Mouse (Mus musculus) small intestine, adult 2 months (tissue): ENCODE results near the gene Crygc. TPM values are rescaled to one million over a fixed set of nuclear protein-coding genes. Genes with fewer than 3 reads are reported as not detected.
A peak's percentile ranks its signal among the peaks of the same experiment; 100 is the strongest.

Experiments
- H3K27ac ChIP-seq: fragments of 200-500 bp; 2 replicates; pipeline ENCODE4 v1.5.1; 2012; ENCODE audit warnings: low read depth, low read length, control low read depth, inconsistent platforms; ENCODE audit not compliant: insufficient read depth
- H3K27me3 ChIP-seq: fragments of 200-500 bp; 2 replicates; pipeline ENCODE4 v1.6.1; 2012; ENCODE audit warnings: mild to moderate bottlenecking, moderate library complexity, low read length, inconsistent platforms; ENCODE audit not compliant: control insufficient read depth, insufficient read depth
- H3K36me3 ChIP-seq: fragments of 200-500 bp; 2 replicates; pipeline ENCODE4 v1.6.1; 2012; ENCODE audit warnings: mild to moderate bottlenecking, low read length, control low read depth, inconsistent platforms; ENCODE audit not compliant: control insufficient read depth, insufficient read depth
- H3K4me1 ChIP-seq: fragments of 200-500 bp; 2 replicates; pipeline ENCODE4 v1.6.1; 2012; ENCODE audit warnings: low read length, inconsistent platforms, mixed read lengths; ENCODE audit not compliant: control insufficient read depth, insufficient read depth, insufficient read length
- H3K4me3 ChIP-seq: fragments of 200-500 bp; 2 replicates; pipeline ENCODE4 v1.5.1; 2012; ENCODE audit warnings: low read depth, mild to moderate bottlenecking, control low read depth, inconsistent platforms, low read length, moderate library complexity
- CTCF ChIP-seq: fragments of 200-500 bp; IDR thresholded peaks from 2 replicates; pipeline ENCODE4 v1.5.1; 2012; ENCODE audit warnings: low read depth, mild to moderate bottlenecking, control low read depth, inconsistent platforms, low read length, moderate library complexity, mixed read lengths; ENCODE audit not compliant: insufficient replicate concordance, insufficient read length; ENCODE audit errors: extremely low read depth
- POLR2A ChIP-seq: fragments of 200-500 bp; IDR thresholded peaks from 2 replicates; pipeline ENCODE4 v1.6.1; 2012; ENCODE audit warnings: low read depth, mild to moderate bottlenecking, control low read depth, inconsistent platforms, low read length, moderate library complexity
- WGBS: fragments of 180-500 bp; shearing (Covaris S2); methylation state at CpG from one replicate; pipeline ENCODE4 v1.1.7; 2018; 5-methylcytosine and 5-hydroxymethylcytosine counted together
- polyA plus RNA-seq: library from polyadenylated mRNA; depleted of rRNA; stranded (reverse); fragments of >200 nt; gene quantifications from 2 replicates; pipeline ENCODE4 v1.2.3, GENCODE M21; 2012; rRNA removed

Crygc gene
- polyA plus RNA-seq = not detected in 2 replicates

- H3K36me3 ChIP-seq = no peaks in the 10 kb centered on the region
- H3K4me1 ChIP-seq = 0 out of 2 replicates have a peak, but pooled peaks cover 1% of the 10 kb centered on the region
- H3K27ac ChIP-seq = no peak within 1 kb of the TSS
- WGBS = 70% methylated on average over 6 of the region's 6 CpGs
- no peaks in the 10 kb centered on the region for H3K27me3 ChIP-seq
- no peak for TF ChIP-seq CTCF
- TF ChIP-seq POLR2A = no peak
- no peak within 1 kb of the TSS for H3K4me3 ChIP-seq
These were observed at the start of gene Crygc for GRCm38 (mm10) chr1:65073589-65073988. Gene Crygc, minus strand, starts transcription at chr1:65073689.

GRCm38 (mm10) chr1:65122574-65123372 lies 49.3 kb upstream of the Crygc start, which contains the start of gene D630023F18Rik:
Gene D630023F18Rik, minus strand, starts transcription at chr1:65123214.
- Histone ChIP-seq H3K4me3 (peak within 1 kb of the TSS; percentile 12; the same call in 1 of the 2 replicates), H3K27me3 (no peaks in the 10 kb centered on the region), H3K27ac (0 out of 2 replicates have a peak within 1 kb of the TSS, but pooled peaks have one; percentile 22), H3K36me3 (no peaks in the 10 kb centered on the region), H3K4me1 (peaks cover 19% of the 10 kb centered on the region; the same call in 1 of the 2 replicates)
- 17% methylated on average over 9 of the region's 9 CpGs for WGBS
- TF ChIP-seq POLR2A (no peak), CTCF (no peak)

- Histone ChIP-seq H3K4me3 (no peak within 1 kb of the TSS), H3K36me3 (no peaks in the 10 kb centered on the region), H3K4me1 (peaks cover 21% of the 10 kb centered on the region; the same call in 1 of the 2 replicates), H3K27ac (peak within 1 kb of the TSS; percentile 77), H3K27me3 (no peaks in the 10 kb centered on the region)
- 79% methylated on average over 1 of the region's 1 CpGs for WGBS
- TF ChIP-seq CTCF (no peak), POLR2A (no peak)
These were observed 45.9 kb upstream of the Crygc start, which contains the start of gene Gm28845 for GRCm38 (mm10) chr1:65119438-65119837. Gene Gm28845, minus strand, starts transcription at chr1:65119558.

- no peak for TF ChIP-seq CTCF
- TF ChIP-seq POLR2A = no peak
- peak overlapping the region; percentile 99 for H3K27ac ChIP-seq
- H3K4me1 ChIP-seq = peaks cover 20% of the 10 kb centered on the region; the same call in 1 of the 2 replicates
- no peaks in the 10 kb centered on the region for H3K27me3 ChIP-seq
- no peaks in the 10 kb centered on the region for H3K36me3 ChIP-seq
- WGBS = 26% methylated on average over 8 of the region's 8 CpGs
- no peak overlapping the region for H3K4me3 ChIP-seq
These were observed 44.8 kb upstream of the Crygc start for GRCm38 (mm10) chr1:65118150-65118913.

- Histone ChIP-seq H3K4me1 (peaks cover 12% of the 10 kb centered on the region; the same call in 1 of the 2 replicates), H3K4me3 (no peak overlapping the region), H3K36me3 (no peaks in the 10 kb centered on the region), H3K27me3 (no peaks in the 10 kb centered on the region), H3K27ac (peak overlapping the region; percentile 54; the same call in 1 of the 2 replicates)
- 88% methylated on average over 5 of the region's 5 CpGs for WGBS
- TF ChIP-seq POLR2A = no peak
These were observed 40.2 kb upstream of the Crygc start for GRCm38 (mm10) chr1:65113536-65114172.

GRCm38 (mm10) chr1:65112807-65113196 lies 39.3 kb upstream of the Crygc start:
- Histone ChIP-seq H3K27ac (peak overlapping the region; percentile 73; the same call in 1 of the 2 replicates), H3K4me1 (peaks cover 9% of the 10 kb centered on the region; the same call in 1 of the 2 replicates), H3K27me3 (no peaks in the 10 kb centered on the region), H3K4me3 (no peak overlapping the region), H3K36me3 (no peaks in the 10 kb centered on the region)
- TF ChIP-seq POLR2A (no peak), CTCF (no peak)
- 43% methylated on average over 14 of the region's 14 CpGs for WGBS
